Mouse (Mus musculus) spleen, adult 12 weeks (tissue): ENCODE results near the gene Hoxa6.
A peak's percentile ranks its signal among the peaks of the same experiment; 100 is the strongest.

Source experiments
- DNase-seq: peaks from one replicate; pipeline ENCODE4 v3.0.0; 2022; ENCODE audit warnings: low spot score

The Hoxa6 gene

GRCm38 (mm10) chr6:52227470-52228222, 19.1 kb upstream of the Hoxa6 start:
- no peak for DNase-seq

DNA sequence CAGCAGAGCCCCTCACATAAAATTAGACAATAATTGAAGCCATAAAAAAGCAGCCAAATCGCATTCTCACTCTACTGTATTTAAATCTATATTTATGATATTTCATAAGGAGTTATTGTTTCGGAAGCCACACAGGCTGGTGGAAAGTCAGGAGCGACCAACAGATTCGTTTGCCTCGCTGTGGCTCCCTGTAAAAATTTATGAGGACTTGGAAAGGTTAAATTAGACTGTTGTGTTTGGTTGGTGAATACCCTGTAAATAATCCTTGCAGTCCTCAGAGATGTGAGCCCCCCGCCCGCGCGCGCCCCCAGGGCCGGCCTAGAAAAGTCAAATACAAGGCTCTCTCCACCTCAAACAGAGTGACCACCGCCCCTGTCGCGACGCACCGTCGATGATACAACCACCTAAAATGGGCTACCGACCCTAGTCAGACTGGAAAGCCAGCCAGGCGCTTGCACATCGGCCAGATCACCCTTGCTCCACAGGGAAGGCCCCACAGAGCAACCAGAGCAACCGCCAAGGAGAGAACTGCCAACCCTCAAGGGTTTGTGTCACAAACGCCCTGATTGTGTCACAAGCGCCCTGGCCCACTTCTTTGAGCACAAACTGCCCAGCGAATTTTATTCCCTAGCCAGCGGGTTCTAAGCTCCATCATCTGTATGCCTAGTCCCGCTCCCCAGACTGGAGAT, 18.2 kb upstream of the Hoxa6 start:
- no peak for DNase-seq

DNA sequence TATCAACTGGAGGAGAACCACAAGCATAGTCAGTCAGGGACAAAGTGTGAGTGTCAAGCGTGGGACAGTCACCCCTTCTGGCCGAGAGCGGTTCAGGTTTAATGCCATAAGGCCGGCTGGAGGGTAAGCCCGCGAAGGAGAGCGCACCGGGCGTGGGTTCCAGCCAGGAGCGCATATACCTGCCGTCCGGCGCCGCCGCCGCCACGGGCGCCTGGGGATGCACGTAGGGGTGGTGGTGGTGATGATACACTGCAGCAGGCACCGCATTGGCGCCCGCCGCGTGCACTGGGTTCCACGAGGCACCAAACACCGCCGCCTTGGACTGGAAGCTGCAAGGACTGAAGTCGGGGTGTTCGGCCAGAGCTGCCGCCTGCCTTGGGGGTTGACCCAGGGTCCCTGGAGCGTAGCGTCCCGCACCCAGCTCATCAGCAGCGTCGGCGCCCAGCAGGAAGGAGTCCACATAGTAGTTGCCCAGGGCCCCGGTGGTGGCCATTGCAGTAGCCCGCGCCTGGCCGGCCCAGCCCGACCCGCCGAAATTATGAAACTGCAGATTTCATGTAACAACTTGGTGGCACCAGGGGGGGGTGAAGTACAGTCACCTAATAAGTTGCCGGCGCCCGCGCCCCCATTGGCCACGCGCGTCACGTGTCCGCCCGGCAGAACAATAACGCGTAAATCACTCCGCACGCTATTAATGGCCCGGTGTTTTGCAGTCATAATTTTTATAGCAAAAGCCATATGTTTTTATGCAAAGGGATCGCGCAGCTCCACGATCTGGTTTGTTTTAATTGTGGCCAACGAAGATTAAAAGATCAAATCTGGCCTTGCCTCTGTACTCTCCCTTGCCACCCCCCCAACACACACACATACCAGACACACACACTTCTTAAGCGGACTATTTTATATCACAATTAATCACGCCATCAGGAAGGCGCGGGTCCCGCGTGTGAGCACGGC, 17.4 kb upstream of the Hoxa6 start:
- DNase-seq, result no peak

GRCm38 (mm10) chr6:52224895-52225611, 16.5 kb upstream of the Hoxa6 start:
- no peak for DNase-seq

DNA sequence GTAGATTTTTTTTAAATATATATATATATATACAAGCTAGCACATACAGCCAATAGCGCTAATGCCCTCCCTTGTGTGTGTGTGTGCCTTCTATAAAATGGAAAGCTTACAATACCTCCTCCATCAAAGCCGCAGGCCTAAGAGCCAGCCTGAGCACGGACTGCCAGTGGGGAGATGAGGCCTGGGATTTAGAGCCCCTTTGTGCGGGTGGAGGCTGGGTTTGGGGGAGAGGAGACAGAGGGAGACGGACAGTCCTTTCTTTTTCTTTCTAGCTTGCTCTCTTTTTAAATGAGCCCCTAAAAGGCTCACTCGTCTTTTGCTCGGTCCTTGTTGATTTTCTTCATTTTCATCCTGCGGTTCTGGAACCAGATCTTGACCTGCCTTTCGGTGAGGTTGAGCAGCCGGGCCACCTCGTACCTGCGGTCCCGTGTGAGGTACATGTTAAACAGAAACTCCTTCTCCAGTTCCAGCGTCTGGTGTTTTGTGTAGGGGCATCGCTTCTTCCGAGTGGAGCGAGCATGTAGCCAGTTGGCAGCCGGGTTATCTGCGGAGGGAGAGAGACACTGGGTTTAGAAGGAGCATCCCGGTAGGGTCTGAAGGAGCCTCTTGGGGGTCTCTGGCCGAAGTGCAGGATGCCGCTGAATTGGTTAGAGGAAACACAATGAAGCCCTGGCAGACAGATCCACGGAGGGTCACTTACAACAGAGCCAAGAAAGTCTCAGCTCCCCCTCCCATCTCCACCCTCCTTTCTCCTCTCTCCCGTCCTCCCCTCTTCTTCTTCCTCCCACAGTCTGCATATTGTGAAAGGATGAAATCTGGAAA, 15.6 kb upstream of the Hoxa6 start:
- no peak for DNase-seq

DNA sequence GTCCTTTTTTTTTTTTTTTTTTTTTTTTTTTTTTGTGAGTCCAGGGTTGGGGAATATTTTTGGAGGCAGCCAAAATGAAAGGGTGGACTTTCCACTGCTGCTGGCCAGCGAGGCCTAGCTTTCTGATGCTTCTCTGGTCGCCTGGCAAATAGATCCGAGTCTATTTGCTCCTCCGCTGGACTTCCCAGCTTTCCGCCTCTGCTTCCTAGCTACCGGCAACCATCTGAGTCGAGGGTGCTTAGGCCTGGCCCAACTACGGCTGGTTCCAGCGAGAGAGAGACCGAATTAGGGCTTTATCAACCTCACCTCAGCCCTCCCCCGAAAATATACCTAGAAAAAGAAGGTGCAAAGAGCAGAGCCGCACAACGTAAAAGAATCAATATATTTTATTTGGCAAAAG, 14.2 kb upstream of the Hoxa6 start:
- DNase-seq, result no peak

GRCm38 (mm10) chr6:52221993-52222685, 13.6 kb upstream of the Hoxa6 start:
- no peak for DNase-seq

- DNase-seq, result peak; percentile 63
These were observed 12.9 kb upstream of the Hoxa6 start, which contains the start of gene Hoxa7 for GRCm38 (mm10) chr6:52221337-52221992. Gene Hoxa7, minus strand, starts transcription at chr6:52221854.

DNA sequence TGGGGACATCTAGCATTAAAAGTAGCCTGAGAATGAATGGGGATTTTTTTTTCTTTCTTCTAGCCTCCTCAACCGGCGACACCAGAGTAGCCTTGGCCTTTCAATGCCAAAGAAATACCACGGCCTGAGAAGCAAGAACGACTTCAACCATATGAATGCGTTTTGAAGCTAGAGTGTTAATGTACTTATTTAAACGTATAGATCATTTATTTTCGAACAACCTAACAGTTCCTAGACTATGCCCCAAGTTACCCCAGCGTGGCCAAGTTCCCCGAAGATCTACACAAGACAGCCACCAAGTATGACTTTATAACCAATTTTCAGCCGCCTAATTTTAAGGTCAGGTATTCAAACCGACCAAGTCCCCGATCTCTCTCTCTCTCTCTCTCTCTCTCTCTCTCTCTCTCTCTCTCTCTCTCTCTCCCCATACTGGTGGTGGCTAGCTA, 12.4 kb upstream of the Hoxa6 start:
- DNase-seq, result no peak

DNA sequence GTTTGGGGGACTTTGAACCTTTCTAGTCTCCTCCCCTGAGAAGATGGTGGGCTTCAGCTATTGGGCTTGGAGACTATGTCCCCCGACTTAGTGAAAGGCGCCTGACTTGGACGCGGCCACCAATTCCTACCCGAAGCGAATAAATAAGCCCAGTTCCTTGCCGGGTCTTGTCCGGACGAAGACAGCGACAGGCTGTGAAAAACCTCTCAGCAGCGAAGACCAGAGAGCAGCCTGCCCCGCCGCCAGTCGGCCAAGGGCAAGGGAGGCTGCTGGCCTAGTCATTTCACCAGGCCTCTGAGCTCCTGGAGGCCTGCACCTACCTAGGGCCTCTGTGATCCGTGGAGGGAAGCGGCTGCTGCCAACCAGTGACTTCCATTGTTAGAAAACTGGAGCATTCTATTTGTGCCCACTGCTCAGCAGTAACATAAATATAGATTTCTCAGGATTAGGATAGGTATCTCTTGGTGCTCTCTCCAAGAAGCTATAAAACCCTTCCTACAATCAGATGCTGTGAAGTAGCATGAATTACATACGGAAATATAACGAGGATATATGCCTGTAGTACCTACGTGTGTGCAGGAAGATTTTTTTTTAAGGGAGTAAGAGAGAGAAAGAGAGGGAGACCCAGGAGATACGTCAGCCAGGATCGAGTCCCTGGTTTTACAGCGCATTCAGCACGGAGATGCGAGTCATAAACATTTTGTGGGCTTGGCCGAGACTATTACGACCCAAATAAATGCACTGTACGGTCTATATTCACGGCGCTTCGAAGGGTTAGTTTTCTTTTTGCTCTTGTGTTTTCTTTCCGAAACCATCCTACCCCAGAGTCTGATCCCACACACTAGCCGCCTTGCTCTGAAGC, 11.7 kb upstream of the Hoxa6 start:
- no peak for DNase-seq

DNA sequence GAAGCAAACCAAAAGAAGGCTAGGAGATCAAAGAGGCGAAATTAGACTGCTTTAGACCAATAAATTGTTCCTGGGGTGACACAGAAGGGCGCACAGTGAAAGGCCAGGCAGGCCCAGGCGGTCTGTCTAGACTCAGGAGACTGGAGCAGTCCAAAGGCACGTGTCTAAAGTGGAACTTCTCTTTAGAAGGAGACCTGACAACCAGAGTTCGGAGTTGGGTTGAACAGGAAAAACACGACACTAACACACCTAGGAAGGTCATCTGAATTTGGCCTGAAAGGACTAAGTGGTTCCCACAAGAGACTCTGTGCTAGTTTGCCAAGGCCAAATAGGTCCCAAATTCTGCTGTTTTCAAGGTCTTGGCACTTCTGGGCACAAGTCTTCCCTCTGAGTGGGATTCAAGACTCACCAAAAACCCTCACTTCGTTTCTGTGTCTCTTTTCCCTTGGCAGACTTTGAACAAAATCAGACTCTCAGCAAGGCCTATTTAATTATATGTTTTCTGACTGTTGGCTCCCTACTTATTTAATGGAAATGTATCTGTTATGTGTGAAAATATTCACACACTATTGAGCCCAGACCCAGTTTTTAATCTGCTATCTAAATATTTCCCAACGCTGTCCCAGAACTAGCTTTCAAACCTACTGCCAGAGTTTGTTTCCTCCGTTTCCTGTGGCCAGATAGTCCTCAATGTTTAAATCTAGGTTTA, 10.9 kb upstream of the Hoxa6 start:
- DNase-seq, result no peak

DNA sequence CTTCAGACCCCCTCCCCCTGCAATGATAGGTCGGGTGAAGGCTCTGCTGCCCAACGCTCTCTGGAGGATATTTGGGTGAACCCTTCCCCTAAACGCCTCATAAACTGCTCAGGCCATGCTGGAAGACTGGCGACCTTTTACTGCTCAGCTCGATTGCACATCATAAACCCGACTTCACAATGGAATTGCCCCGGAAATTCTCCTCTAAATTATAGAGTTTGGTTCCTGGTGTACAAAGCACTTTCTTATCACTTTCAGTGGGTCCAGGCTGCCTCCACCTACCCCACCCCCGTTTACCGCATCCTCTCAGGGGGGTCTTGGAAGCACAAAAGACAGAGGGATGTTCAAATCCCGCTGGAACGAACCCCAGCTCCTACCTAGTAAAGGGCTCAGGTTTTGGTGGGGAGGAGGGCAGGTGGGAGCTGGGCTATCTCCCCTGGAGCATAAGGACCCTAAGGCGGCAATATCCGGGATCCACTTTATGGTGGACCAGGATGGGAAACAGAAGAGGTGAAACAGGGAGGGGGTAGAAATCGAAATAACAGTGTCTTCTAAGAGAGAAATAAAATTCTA, 10.2 kb upstream of the Hoxa6 start:
- DNase-seq, result no peak

GRCm38 (mm10) chr6:52217895-52218642, 9.5 kb upstream of the Hoxa6 start:
- no peak for DNase-seq

GRCm38 (mm10) chr6:52217459-52217768, 8.9 kb upstream of the Hoxa6 start:
- no peak for DNase-seq

GRCm38 (mm10) chr6:52216691-52217458, 8.4 kb upstream of the Hoxa6 start:
- no peak for DNase-seq

DNA sequence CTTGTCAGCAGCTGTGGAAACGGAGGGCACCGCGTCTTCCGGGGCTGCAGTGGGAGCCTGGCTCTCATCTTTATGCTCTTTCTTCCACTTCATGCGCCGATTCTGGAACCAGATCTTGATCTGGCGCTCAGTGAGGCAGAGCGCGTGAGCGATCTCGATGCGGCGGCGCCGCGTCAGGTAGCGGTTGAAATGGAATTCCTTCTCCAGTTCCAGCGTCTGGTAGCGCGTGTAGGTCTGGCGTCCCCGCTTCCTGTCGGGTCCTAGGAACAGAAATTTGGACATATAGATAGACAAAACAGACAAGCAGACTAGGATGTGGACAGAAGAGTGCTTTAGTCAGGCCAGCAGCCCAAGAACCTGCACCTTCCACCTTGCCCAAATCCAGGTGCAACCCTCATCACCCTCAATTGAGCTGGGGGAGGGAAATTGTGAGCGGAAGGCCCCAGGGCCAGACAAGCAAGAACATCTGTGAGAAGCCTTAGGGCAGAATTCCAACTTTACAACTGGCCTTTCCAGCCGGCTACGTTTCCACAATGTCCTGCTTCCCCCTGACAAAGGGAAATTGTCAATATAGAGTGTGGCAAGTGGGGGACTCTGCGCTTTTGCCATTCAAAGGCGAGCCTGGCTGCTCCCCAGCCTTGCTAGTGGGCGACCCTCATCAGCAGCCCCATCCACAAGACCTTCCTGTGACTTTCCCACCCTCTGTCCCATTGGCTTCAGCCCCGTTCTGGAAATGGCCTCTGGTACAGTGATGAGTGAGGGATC, 7.4 kb upstream of the Hoxa6 start:
- DNase-seq, result no peak
